Mouse (Mus musculus) MEL (cell line): ENCODE measurements around the gene Smim24.

Experiments
- CTCF ChIP-seq, 3 experiments: IDR thresholded peaks in 2 of 3; conservative IDR thresholded peaks in 1 of 3; 2 replicates each; pipeline ENCODE4 v1.5.1; 2011 to 2012; ENCODE audit warnings: low read length in 3 of 3, low read depth in 2 of 3, mild to moderate bottlenecking in 2 of 3, improper control_type of control experiment in 1 of 3, inconsistent platforms in 1 of 3, mixed read lengths in 1 of 3, moderate library complexity in 1 of 3; ENCODE audit not compliant: control insufficient read depth in 1 of 3, insufficient read depth in 1 of 3, poor library complexity in 1 of 3, severe bottlenecking in 1 of 3
- ELF1 ChIP-seq: IDR thresholded peaks from 2 replicates; pipeline ENCODE4 v1.6.1; 2014; ENCODE audit warnings: low read depth, mild to moderate bottlenecking, inconsistent platforms, low read length, improper control_type of control experiment, moderate library complexity
- GATA1 ChIP-seq: IDR thresholded peaks from 2 replicates; pipeline ENCODE4 v1.6.1; 2011; ENCODE audit warnings: low read depth, low read length, improper control_type of control experiment
- MAX ChIP-seq: IDR thresholded peaks from 2 replicates; pipeline ENCODE4 v1.6.1; 2011; ENCODE audit warnings: low read length, improper control_type of control experiment
- NRF1 ChIP-seq: IDR thresholded peaks from 2 replicates; pipeline ENCODE4 v1.6.1; 2014; ENCODE audit warnings: low read depth, mild to moderate bottlenecking, inconsistent platforms, low read length, improper control_type of control experiment, moderate library complexity; ENCODE audit not compliant: poor library complexity, insufficient read depth, severe bottlenecking
- POLR2A ChIP-seq, 2 experiments: IDR thresholded peaks; 2 replicates each; pipeline ENCODE4 v1.6.1; 2011 to 2012; ENCODE audit warnings: low read length in 2 of 2, mild to moderate bottlenecking in 2 of 2, control low read depth in 1 of 2, improper control_type of control experiment in 1 of 2, low read depth in 1 of 2, moderate library complexity in 1 of 2; ENCODE audit not compliant: control insufficient read depth in 1 of 2, insufficient read depth in 1 of 2, poor library complexity in 1 of 2
- TAL1 ChIP-seq: IDR thresholded peaks from 2 replicates; pipeline ENCODE4 v1.6.1; 2012; ENCODE audit warnings: mild to moderate bottlenecking, inconsistent platforms, low read length, moderate library complexity, mixed read lengths
- ZMIZ1 ChIP-seq: IDR thresholded peaks from 2 replicates; pipeline ENCODE4 v1.6.1; 2012; ENCODE audit warnings: low read depth, mild to moderate bottlenecking, inconsistent platforms, low read length, improper control_type of control experiment, moderate library complexity
- ZNF384 ChIP-seq: IDR thresholded peaks from 2 replicates; pipeline ENCODE4 v1.6.1; 2012; ENCODE audit warnings: low read depth, mild to moderate bottlenecking, inconsistent platforms, low read length, improper control_type of control experiment

- TF ChIP-seq GATA1 (no peak), POLR2A (IDR thresholded peaks at IDR 0.05; ENCODE audit: control insufficient read depth in 1 of 2, insufficient read depth in 1 of 2, low read depth in 1 of 2, low read length in 2 of 2, poor library complexity in 1 of 2) (peak; percentile 84 to 92), ZNF384 (no peak), NRF1 (peak; percentile 26; the same call in 1 of the 2 replicates), MAX (no peak), CTCF (IDR thresholded peaks at IDR 0.05 in 2 of 3, conservative IDR thresholded peaks at IDR 0.05 in 1 of 3; ENCODE audit: control insufficient read depth in 1 of 3, insufficient read depth in 1 of 3, low read depth in 2 of 3, low read length in 3 of 3, poor library complexity in 1 of 3, severe bottlenecking in 1 of 3) (no peak), TAL1 (no peak), ZMIZ1 (no peak), ELF1 (no peak)
Observed at GRCm38 (mm10) chr10:81356991-81357844, 35.6 kb upstream of the Smim24 start, which contains the start of gene Mfsd12.
